In the genomic region with DNA sequence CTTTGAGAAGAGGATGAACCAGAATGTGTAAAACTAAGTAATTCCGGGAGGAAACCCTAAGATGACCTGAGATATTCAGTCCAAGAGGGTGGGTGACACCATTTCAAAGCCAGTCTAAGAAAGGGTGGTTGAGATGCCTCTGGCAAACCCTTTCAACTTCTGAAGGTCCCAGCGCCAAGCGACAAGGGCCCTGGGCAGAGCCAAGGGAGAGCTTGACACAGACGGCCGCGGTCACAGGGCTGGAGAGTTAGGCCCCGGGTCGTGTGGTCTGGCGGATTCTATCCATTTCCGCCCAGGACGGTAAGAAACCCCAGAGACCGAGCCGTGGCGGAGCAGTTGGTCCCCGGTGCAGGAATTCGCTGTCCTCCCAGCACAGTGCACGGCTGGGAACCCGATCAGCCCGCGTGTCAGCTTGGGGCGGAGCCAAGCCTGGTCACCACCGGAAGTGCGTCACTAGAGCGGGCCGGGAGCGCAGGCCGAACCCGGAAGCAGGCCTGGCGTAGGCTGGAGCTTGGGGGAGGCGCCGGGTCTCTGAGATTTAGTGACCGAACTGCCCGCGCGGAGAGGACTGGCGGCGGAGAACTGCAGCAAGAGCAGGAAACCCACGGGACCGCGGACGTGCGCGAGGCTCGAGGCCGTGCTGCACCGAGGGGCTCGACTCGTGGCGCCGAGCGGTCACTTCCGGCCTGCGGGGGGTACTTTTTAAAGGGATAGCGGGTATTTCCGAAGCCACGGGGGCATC, we compare ENCODE assay signal across 8 mouse cellular contexts. TPM values are rescaled to one million over a fixed set of nuclear protein-coding genes. Genes with fewer than 3 reads are reported as not detected.
DNase-seq lines count a peak whose midpoint lies in the region; ATAC-seq and TF ChIP-seq lines count a peak whose summit lies in the region.

No protein-coding gene starts in this region.

- H3K36me3 ChIP-seq in hindbrain, embryonic 10.5 days: no peaks in the 10 kb centered on the region
- H3K36me3 ChIP-seq in lung, postnatal 0 days (ENCODE audit: insufficient read depth, low read length): no peaks in the 10 kb centered on the region

- DNase-seq in MEL-GATA-1-ER (ENCODE audit: extremely low read depth, low read depth): peak; percentile 79
- peak; percentile 97 for DNase-seq in cerebellum, adult 8-10 months
- peak; percentile 95 for DNase-seq in hindbrain, embryonic 10.5 days (ENCODE audit: low spot score)
- peak; percentile 92 for DNase-seq in layer of hippocampus, adult 9-11 months
- DNase-seq in lung, postnatal 0 days (ENCODE audit: low spot score): peak; percentile 96
- peak; percentile 96 for DNase-seq in ovary, postnatal 14 days (ENCODE audit: low spot score)
- DNase-seq in thymus, postnatal 14 days: peak; percentile 93

- H3K27ac ChIP-seq in hindbrain, embryonic 10.5 days: peak overlapping the region; percentile 98
- peak overlapping the region; percentile 99 for H3K27ac ChIP-seq in lung, postnatal 0 days (ENCODE audit: low read length)

- H3K4me2 ChIP-seq in lung, postnatal 0 days (replicated peaks; ENCODE audit: low read depth, low read length): peak overlapping the region; percentile 79

- peak overlapping the region; percentile 86 for H3K9ac ChIP-seq in lung, postnatal 0 days (replicated peaks; ENCODE audit: low read depth)

- H3K9me3 ChIP-seq in hindbrain, embryonic 10.5 days: no peaks in the 10 kb centered on the region
- no peaks in the 10 kb centered on the region for H3K9me3 ChIP-seq in lung, postnatal 0 days (ENCODE audit: low read length)

- no peaks in the 10 kb centered on the region for H3K27me3 ChIP-seq in hindbrain, embryonic 10.5 days (ENCODE audit: insufficient read depth, poor library complexity, severe bottlenecking)
- no peaks in the 10 kb centered on the region for H3K27me3 ChIP-seq in lung, postnatal 0 days (replicated peaks; ENCODE audit: insufficient read depth, low read length)

- WGBS in hindbrain, embryonic 10.5 days: under 1% methylated on average over 56 of the region's 56 CpGs
- under 1% methylated on average over 56 of the region's 56 CpGs for WGBS in lung, postnatal 0 days

- 0 out of 2 replicates have a peak, but pooled peaks have one; percentile 25 for TF ChIP-seq EP300 in lung, postnatal 0 days (IDR thresholded peaks at IDR 0.05)

- no peak for TF ChIP-seq CTCF in lung, postnatal 0 days (IDR thresholded peaks at IDR 0.05)

- H3K4me1 ChIP-seq in hindbrain, embryonic 10.5 days (replicated peaks): peaks cover 16% of the 10 kb centered on the region
- H3K4me1 ChIP-seq in lung, postnatal 0 days (ENCODE audit: insufficient read depth, low read depth, low read length): no peaks in the 10 kb centered on the region

- H3K4me3 ChIP-seq in hindbrain, embryonic 10.5 days: peak overlapping the region; percentile 80
- H3K4me3 ChIP-seq in lung, postnatal 0 days (ENCODE audit: low read depth, low read length): peak overlapping the region; percentile 93

- peak; percentile 99 for ATAC-seq in frontal cortex, adult (ENCODE audit: low TSS enrichment)
- peak; percentile 99 for ATAC-seq in lung, postnatal 0 days

RNA-seq across cellular contexts. Expression of a gene that starts 22.0 kb away (rescaled TPM):
- polyA plus RNA-seq in hindbrain, embryonic 10.5 days (2016; fragmentation: Nextera tagmentation; extraction: Ambion mirVana): 0.08 TPM in 1 of 2 replicates, not detected in the other
- polyA plus RNA-seq in lung, postnatal 0 days (2015; fragmentation: Nextera tagmentation; extraction: Ambion mirVana): not detected in 2 replicates

RNA-seq across cellular contexts. Expression of a gene that starts 34.2 kb away (rescaled TPM):
- 25.9 and 28.9 TPM in 2 replicates for polyA plus RNA-seq in hindbrain, embryonic 10.5 days (2016; fragmentation: Nextera tagmentation; extraction: Ambion mirVana)
- polyA plus RNA-seq in lung, postnatal 0 days (2015; fragmentation: Nextera tagmentation; extraction: Ambion mirVana): 13.5 and 15.9 TPM in 2 replicates

Comparison
In these comparisons a context has a peak if more than half of its experiments do, and no peak if none do; other contexts are left out.
1. Peak in every context shown above with its lines: DNase-seq, ATAC-seq, H3K4me3 ChIP-seq and H3K27ac ChIP-seq.